ENCODE assay signal across 7 mouse cellular contexts in the genomic region with DNA sequence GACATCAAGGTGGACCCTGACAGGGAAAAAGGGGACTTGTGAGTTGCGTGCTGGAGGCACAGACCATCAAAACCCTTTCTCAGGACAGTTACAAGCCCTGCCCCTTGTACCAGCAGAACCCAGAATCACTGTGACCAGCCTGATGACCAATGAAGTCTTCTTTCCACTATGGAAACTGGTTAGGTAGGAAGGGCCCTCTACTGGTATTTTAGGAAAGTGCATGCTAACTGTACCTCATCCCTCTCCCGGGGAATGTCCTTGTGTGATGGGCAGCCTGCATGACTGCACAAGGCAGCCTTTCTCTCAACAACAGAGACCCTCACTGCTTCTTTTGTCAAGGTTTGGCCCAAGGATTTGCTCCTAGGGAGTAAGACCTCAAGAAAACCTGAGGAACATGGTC. TPM values are rescaled to one million over a fixed set of nuclear protein-coding genes. Genes with fewer than 3 reads are reported as not detected.
DNase-seq lines count a peak whose midpoint lies in the region; ATAC-seq and TF ChIP-seq lines count a peak whose summit lies in the region.

No protein-coding gene starts in this region.

- no peaks in the 10 kb centered on the region for H3K36me3 ChIP-seq in intestine, postnatal 0 days (ENCODE audit: control insufficient read depth, insufficient read depth)
- no peaks in the 10 kb centered on the region for H3K36me3 ChIP-seq in intestine, embryonic 16.5 days (ENCODE audit: control insufficient read depth, insufficient read depth, low read length)

- 31% methylated on average over 2 of the region's 2 CpGs for WGBS in intestine, postnatal 0 days
- WGBS in intestine, embryonic 16.5 days: 34% methylated on average over 2 of the region's 2 CpGs

- TF ChIP-seq CTCF in intestine, postnatal 0 days (IDR thresholded peaks at IDR 0.05; ENCODE audit: low read depth): peak; percentile 64

- no peaks in the 10 kb centered on the region; the same call in 1 of the 2 replicates for H3K27me3 ChIP-seq in intestine, postnatal 0 days (replicated peaks; ENCODE audit: control insufficient read depth, insufficient read depth, low read length)
- no peaks in the 10 kb centered on the region; the same call in 1 of the 2 replicates for H3K27me3 ChIP-seq in intestine, embryonic 16.5 days (replicated peaks; ENCODE audit: control insufficient read depth, insufficient read depth, low read length)

- DNase-seq in right cerebral cortex, adult 2 months (ENCODE audit: low spot score in 2 of 2): peak; percentile 24 to 31
- no peak for DNase-seq in right cerebral cortex, postnatal 14 days
- DNase-seq in embryo, embryonic 10 days (ENCODE audit: low spot score): peak; percentile 48
- DNase-seq in urinary bladder, adult 2 months (ENCODE audit: low spot score): no peak

- H3K4me2 ChIP-seq in intestine, postnatal 0 days (replicated peaks; ENCODE audit: low read depth): no peak overlapping the region
- no peak overlapping the region for H3K4me2 ChIP-seq in intestine, embryonic 16.5 days (ENCODE audit: low read depth, low read length)

- no peak overlapping the region for H3K27ac ChIP-seq in intestine, postnatal 0 days (ENCODE audit: low read depth, low read length)
- no peak overlapping the region for H3K27ac ChIP-seq in intestine, embryonic 16.5 days (ENCODE audit: low read length)

- H3K4me1 ChIP-seq in intestine, postnatal 0 days (replicated peaks; ENCODE audit: control insufficient read depth, insufficient read depth, low read length): no peaks in the 10 kb centered on the region
- H3K4me1 ChIP-seq in intestine, embryonic 16.5 days (ENCODE audit: control insufficient read depth, insufficient read depth, low read length): no peaks in the 10 kb centered on the region

- ATAC-seq in intestine, postnatal 0 days: no peak
- ATAC-seq in intestine, embryonic 16.5 days: no peak
- no peak for ATAC-seq in inflammation-experienced regulatory T-cells, adult 6 months

- H3K9me3 ChIP-seq in intestine, postnatal 0 days (ENCODE audit: control insufficient read depth): no peaks in the 10 kb centered on the region
- H3K9me3 ChIP-seq in intestine, embryonic 16.5 days (ENCODE audit: control insufficient read depth, low read length): no peaks in the 10 kb centered on the region

- no peak overlapping the region for H3K4me3 ChIP-seq in intestine, postnatal 0 days (ENCODE audit: low read depth, low read length)
- H3K4me3 ChIP-seq in intestine, embryonic 16.5 days (ENCODE audit: low read length): no peak overlapping the region

- H3K9ac ChIP-seq in intestine, postnatal 0 days (ENCODE audit: low read depth, low read length): no peak overlapping the region
- H3K9ac ChIP-seq in intestine, embryonic 16.5 days (ENCODE audit: low read depth, low read length): no peak overlapping the region

RNA-seq across cellular contexts. Expression of a gene that starts 24.4 kb away (rescaled TPM):
- not detected in 2 replicates for polyA plus RNA-seq in intestine, postnatal 0 days (2015; fragmentation: Nextera tagmentation; extraction: Ambion mirVana)
- polyA plus RNA-seq in intestine, embryonic 16.5 days (2015; fragmentation: Nextera tagmentation; extraction: Ambion mirVana): not detected in 2 replicates
- not detected for polyA plus RNA-seq in inflammation-experienced regulatory T-cells, adult 6 months (2017; shearing (Covaris generic))
- polyA plus RNA-seq in urinary bladder, adult 2 months (2012; rRNA removed): not detected in 2 replicates

RNA-seq across cellular contexts. Expression of a gene that starts 25.8 kb away (rescaled TPM):
- 4.9 and 5.6 TPM in 2 replicates for polyA plus RNA-seq in intestine, postnatal 0 days (2015; fragmentation: Nextera tagmentation; extraction: Ambion mirVana)
- polyA plus RNA-seq in intestine, embryonic 16.5 days (2015; fragmentation: Nextera tagmentation; extraction: Ambion mirVana): 16.2 and 18.3 TPM in 2 replicates
- polyA plus RNA-seq in inflammation-experienced regulatory T-cells, adult 6 months (2017; shearing (Covaris generic)): 10 to 100 TPM in 2 of 3 experiments, 1 to 10 TPM in 1; 9.9 to 16.8 (median 14.3) TPM
- polyA plus RNA-seq in urinary bladder, adult 2 months (2012; rRNA removed): 59.3 and 71.9 TPM in 2 replicates

RNA-seq across cellular contexts. Expression of a gene that starts 27.8 kb away (rescaled TPM):
- 1.2 and 1.9 TPM in 2 replicates for polyA plus RNA-seq in intestine, postnatal 0 days (2015; fragmentation: Nextera tagmentation; extraction: Ambion mirVana)
- 1.8 and 2.4 TPM in 2 replicates for polyA plus RNA-seq in intestine, embryonic 16.5 days (2015; fragmentation: Nextera tagmentation; extraction: Ambion mirVana)
- polyA plus RNA-seq in inflammation-experienced regulatory T-cells, adult 6 months (2017; shearing (Covaris generic)): not detected
- polyA plus RNA-seq in urinary bladder, adult 2 months (2012; rRNA removed): 13.5 and 14.3 TPM in 2 replicates

RNA-seq across cellular contexts. Expression of a gene that starts 36.9 kb away (rescaled TPM):
- polyA plus RNA-seq in intestine, postnatal 0 days (2015; fragmentation: Nextera tagmentation; extraction: Ambion mirVana): 9.4 and 9.8 TPM in 2 replicates
- 10.7 and 11.2 TPM in 2 replicates for polyA plus RNA-seq in intestine, embryonic 16.5 days (2015; fragmentation: Nextera tagmentation; extraction: Ambion mirVana)
- polyA plus RNA-seq in inflammation-experienced regulatory T-cells, adult 6 months (2017; shearing (Covaris generic)): 1 to 10 TPM in 1 of 3 experiments, under 1 TPM in 2; 0.27 to 1.9 (median 0.63) TPM
- polyA plus RNA-seq in urinary bladder, adult 2 months (2012; rRNA removed): 6.8 and 7.0 TPM in 2 replicates

RNA-seq across cellular contexts. Expression of a gene that starts 45.3 kb away (rescaled TPM):
- polyA plus RNA-seq in intestine, postnatal 0 days (2015; fragmentation: Nextera tagmentation; extraction: Ambion mirVana): 18.7 and 21.4 TPM in 2 replicates
- 79.5 and 97.6 TPM in 2 replicates for polyA plus RNA-seq in intestine, embryonic 16.5 days (2015; fragmentation: Nextera tagmentation; extraction: Ambion mirVana)
- polyA plus RNA-seq in inflammation-experienced regulatory T-cells, adult 6 months (2017; shearing (Covaris generic)): 10 to 100 TPM; 16.1 to 28.8 (median 24.2) TPM
- polyA plus RNA-seq in urinary bladder, adult 2 months (2012; rRNA removed): 38.7 and 59.6 TPM in 2 replicates

Comparison
In these comparisons a context has a peak if more than half of its experiments do, and no peak if none do; other contexts are left out.
1. DNase-seq: peak in right cerebral cortex, adult 2 months (2 of 2) and embryo, embryonic 10 days (single experiment); none in right cerebral cortex, postnatal 14 days (single experiment) and urinary bladder, adult 2 months (single experiment).